Mouse (Mus musculus): ENCODE results near the gene Itga10. TPM values are rescaled to one million over a fixed set of nuclear protein-coding genes. Genes with fewer than 3 reads are reported as not detected.

Itga10 gene
- polyA plus RNA-seq, 1 experiment from 2014 or later, result 8.1 TPM

DNA sequence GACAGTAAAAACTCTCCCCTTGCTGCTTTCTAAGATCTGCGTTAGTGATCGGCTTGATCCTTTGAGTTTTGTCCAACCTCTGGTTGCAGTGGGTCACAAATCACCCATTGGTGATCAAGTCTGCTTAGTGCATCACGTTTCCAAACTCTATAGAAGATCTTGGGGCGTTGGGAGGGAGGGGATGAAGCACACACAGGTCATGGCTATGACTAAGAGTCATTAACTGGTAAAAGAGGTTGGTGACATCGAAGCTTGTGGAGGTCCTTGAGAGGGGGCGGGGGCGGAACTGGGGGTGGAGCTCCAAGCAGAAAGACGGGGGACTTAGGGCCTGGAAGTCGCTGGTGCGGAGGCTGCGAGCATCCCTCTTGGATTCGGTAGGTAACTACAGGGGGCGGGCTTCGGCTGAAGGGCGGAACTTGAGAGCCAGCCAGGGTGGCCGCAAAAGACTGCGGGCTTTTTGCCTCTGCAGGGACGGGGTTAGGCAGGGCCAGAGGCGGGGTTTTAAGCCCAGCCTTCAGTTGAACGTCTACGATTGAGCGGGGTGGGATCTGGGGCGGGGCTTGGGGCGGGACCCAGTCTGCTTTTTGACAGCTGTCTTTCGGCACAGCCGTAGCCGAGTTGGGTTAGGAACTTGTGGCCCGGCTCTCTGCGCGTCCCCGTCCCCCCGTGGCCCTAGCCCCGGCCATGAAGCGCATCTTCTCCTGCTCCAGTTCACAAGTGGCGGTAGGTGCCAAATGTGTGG, 24.5 kb downstream of the Itga10 start, which contains the start of gene Ankrd35:
Ankrd35 (plus strand) TSS at position 405 of the 742 bp plus-strand sequence.
- peak; percentile 95 for DNase-seq (ENCODE audit: low spot score)
- peak within 1 kb of the TSS; percentile 40 for H3K4me3 ChIP-seq (ENCODE audit: low read depth, low read length)
- peaks cover 9% of the 10 kb centered on the region for H3K4me1 ChIP-seq (ENCODE audit: control insufficient read depth, insufficient read depth, low read length)
- peak within 1 kb of the TSS; percentile 62 for H3K4me2 ChIP-seq (ENCODE audit: low read depth, low read length)
- peak; percentile 98 for ATAC-seq (ENCODE audit: low read depth)
- 6% methylated on average over 29 of the region's 35 CpGs for WGBS
- H3K36me3 ChIP-seq (ENCODE audit: control insufficient read depth, insufficient read depth, low read length), result no peaks in the 10 kb centered on the region
- H3K9ac ChIP-seq (ENCODE audit: low read depth, low read length), result peak within 1 kb of the TSS; percentile 37; the same call in 1 of the 2 replicates
- H3K27ac ChIP-seq (replicated peaks; ENCODE audit: low read depth, low read length), result no peak within 1 kb of the TSS
- no peaks in the 10 kb centered on the region for H3K9me3 ChIP-seq (ENCODE audit: control insufficient read depth, low read length)
- no peaks in the 10 kb centered on the region for H3K27me3 ChIP-seq (replicated peaks; ENCODE audit: control insufficient read depth, insufficient read depth, low read length)

DNA sequence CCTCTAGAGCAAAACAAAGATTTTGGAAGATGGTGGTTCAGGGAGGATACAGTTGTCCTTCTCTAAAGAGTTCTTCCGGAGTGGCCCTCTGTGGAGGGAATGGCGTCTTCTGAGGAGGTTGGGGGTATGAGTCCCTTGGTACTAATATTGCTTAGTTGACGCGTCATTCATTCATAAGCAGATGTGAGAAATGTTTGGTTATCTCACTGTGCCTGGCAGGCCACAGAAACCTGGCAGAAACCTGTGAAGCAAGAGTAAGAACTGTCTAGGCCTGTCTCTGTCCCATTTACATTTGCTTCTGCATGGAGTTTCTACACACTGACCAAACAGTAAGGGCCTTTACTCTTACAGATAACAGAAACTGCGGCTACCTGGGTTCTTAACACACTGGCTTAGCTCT, 26.1 kb downstream of the Itga10 start:
- Histone ChIP-seq H3K27ac (replicated peaks; ENCODE audit: low read depth, low read length) (no peak overlapping the region), H3K9ac (ENCODE audit: low read depth, low read length) (no peak overlapping the region), H3K4me1 (ENCODE audit: control insufficient read depth, insufficient read depth, low read length) (peaks cover 9% of the 10 kb centered on the region), H3K27me3 (replicated peaks; ENCODE audit: control insufficient read depth, insufficient read depth, low read length) (no peaks in the 10 kb centered on the region), H3K36me3 (ENCODE audit: control insufficient read depth, insufficient read depth, low read length) (no peaks in the 10 kb centered on the region), H3K4me3 (ENCODE audit: low read depth, low read length) (no peak overlapping the region), H3K4me2 (ENCODE audit: low read depth, low read length) (no peak overlapping the region), H3K9me3 (ENCODE audit: control insufficient read depth, low read length) (no peaks in the 10 kb centered on the region)
- no peak for ATAC-seq (ENCODE audit: low read depth)
- 95% methylated on average over 5 of the region's 5 CpGs for WGBS
- DNase-seq (ENCODE audit: low spot score), result no peak

- Histone ChIP-seq H3K27me3 (replicated peaks; ENCODE audit: control insufficient read depth, insufficient read depth, low read length) (no peaks in the 10 kb centered on the region), H3K9ac (ENCODE audit: low read depth, low read length) (no peak overlapping the region), H3K36me3 (ENCODE audit: control insufficient read depth, insufficient read depth, low read length) (no peaks in the 10 kb centered on the region), H3K4me1 (ENCODE audit: control insufficient read depth, insufficient read depth, low read length) (peaks cover 9% of the 10 kb centered on the region), H3K27ac (replicated peaks; ENCODE audit: low read depth, low read length) (no peak overlapping the region), H3K4me3 (ENCODE audit: low read depth, low read length) (no peak overlapping the region), H3K9me3 (ENCODE audit: control insufficient read depth, low read length) (no peaks in the 10 kb centered on the region), H3K4me2 (ENCODE audit: low read depth, low read length) (no peak overlapping the region)
- 57% methylated on average over 4 of the region's 4 CpGs for WGBS
- ATAC-seq (ENCODE audit: low read depth) (no peak), DNase-seq (ENCODE audit: low spot score) (no peak)
Measured at GRCm38 (mm10) chr3:96673514-96673913, 28.1 kb downstream of the Itga10 start.

DNA sequence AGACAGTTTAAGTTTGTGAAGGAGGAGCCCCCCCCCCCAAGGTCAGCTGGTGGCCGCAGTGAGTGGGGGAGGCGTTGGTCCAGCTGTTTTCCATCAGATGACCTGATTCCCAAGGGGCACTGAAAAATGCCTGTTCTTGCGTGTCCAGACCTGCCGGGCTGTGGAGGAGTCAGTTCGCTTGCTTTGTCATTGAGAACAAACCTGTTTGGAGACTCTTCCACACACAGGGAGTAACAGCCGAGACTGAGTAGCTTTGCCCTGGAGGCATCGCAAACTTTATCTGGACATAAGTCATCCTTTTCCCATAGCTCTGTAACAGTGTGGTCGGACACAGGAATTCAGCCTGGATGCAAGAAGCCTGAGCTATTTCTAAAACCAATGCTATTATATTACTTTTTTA, 29.1 kb downstream of the Itga10 start:
- DNase-seq (ENCODE audit: low spot score), result peak; percentile 67
- WGBS, result 10% methylated on average over 8 of the region's 8 CpGs
- Histone ChIP-seq H3K27me3 (replicated peaks; ENCODE audit: control insufficient read depth, insufficient read depth, low read length) (no peaks in the 10 kb centered on the region), H3K27ac (replicated peaks; ENCODE audit: low read depth, low read length) (peak overlapping the region; percentile 50), H3K4me2 (ENCODE audit: low read depth, low read length) (peak overlapping the region; percentile 25; the same call in 1 of the 2 replicates), H3K9ac (ENCODE audit: low read depth, low read length) (no peak overlapping the region), H3K9me3 (ENCODE audit: control insufficient read depth, low read length) (no peaks in the 10 kb centered on the region), H3K4me1 (ENCODE audit: control insufficient read depth, insufficient read depth, low read length) (peaks cover 9% of the 10 kb centered on the region), H3K4me3 (ENCODE audit: low read depth, low read length) (no peak overlapping the region), H3K36me3 (ENCODE audit: control insufficient read depth, insufficient read depth, low read length) (no peaks in the 10 kb centered on the region)
- no peak for ATAC-seq (ENCODE audit: low read depth)

- ATAC-seq (ENCODE audit: low read depth) (no peak), DNase-seq (ENCODE audit: low spot score) (no peak)
- Histone ChIP-seq H3K4me1 (ENCODE audit: control insufficient read depth, insufficient read depth, low read length) (peaks cover 9% of the 10 kb centered on the region), H3K27me3 (replicated peaks; ENCODE audit: control insufficient read depth, insufficient read depth, low read length) (no peaks in the 10 kb centered on the region), H3K36me3 (ENCODE audit: control insufficient read depth, insufficient read depth, low read length) (no peaks in the 10 kb centered on the region), H3K4me2 (ENCODE audit: low read depth, low read length) (no peak overlapping the region), H3K27ac (replicated peaks; ENCODE audit: low read depth, low read length) (no peak overlapping the region), H3K9me3 (ENCODE audit: control insufficient read depth, low read length) (no peaks in the 10 kb centered on the region), H3K9ac (ENCODE audit: low read depth, low read length) (no peak overlapping the region), H3K4me3 (ENCODE audit: low read depth, low read length) (no peak overlapping the region)
- WGBS, result 88% methylated on average over 3 of the region's 3 CpGs
Measured at GRCm38 (mm10) chr3:96675171-96675570, 29.8 kb downstream of the Itga10 start.

DNA sequence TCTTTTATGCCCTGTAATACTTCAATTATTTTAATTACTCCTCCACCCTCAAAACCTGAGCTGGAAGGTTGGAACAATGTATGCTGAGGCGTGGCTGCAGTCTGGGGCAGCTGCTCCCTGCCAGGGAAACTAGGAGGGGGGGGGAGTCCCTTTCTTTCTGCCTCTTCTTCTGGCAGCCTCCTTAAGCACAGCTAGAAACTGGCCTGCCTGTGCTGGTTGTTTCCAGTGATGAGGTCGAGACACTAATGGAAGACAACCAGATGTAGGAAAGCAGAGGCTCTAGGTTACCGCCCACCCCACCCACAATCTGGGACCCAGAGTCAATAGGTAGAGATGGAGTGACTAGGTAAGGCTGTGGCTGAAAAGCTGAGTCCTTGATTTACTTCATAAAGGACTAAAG, 30.3 kb downstream of the Itga10 start:
- no peaks in the 10 kb centered on the region for H3K9me3 ChIP-seq (ENCODE audit: control insufficient read depth, low read length)
- no peaks in the 10 kb centered on the region for H3K27me3 ChIP-seq (replicated peaks; ENCODE audit: control insufficient read depth, insufficient read depth, low read length)
- peaks cover 9% of the 10 kb centered on the region for H3K4me1 ChIP-seq (ENCODE audit: control insufficient read depth, insufficient read depth, low read length)
- H3K4me2 ChIP-seq (ENCODE audit: low read depth, low read length), result no peak overlapping the region
- no peak overlapping the region for H3K27ac ChIP-seq (replicated peaks; ENCODE audit: low read depth, low read length)
- H3K9ac ChIP-seq (ENCODE audit: low read depth, low read length), result no peak overlapping the region
- no peak overlapping the region for H3K4me3 ChIP-seq (ENCODE audit: low read depth, low read length)
- 47% methylated on average over 3 of the region's 3 CpGs for WGBS
- ATAC-seq (ENCODE audit: low read depth) (peak; percentile 39; the same call in 1 of the 2 replicates), DNase-seq (ENCODE audit: low spot score) (peak; percentile 36)
- H3K36me3 ChIP-seq (ENCODE audit: control insufficient read depth, insufficient read depth, low read length), result no peaks in the 10 kb centered on the region

DNA sequence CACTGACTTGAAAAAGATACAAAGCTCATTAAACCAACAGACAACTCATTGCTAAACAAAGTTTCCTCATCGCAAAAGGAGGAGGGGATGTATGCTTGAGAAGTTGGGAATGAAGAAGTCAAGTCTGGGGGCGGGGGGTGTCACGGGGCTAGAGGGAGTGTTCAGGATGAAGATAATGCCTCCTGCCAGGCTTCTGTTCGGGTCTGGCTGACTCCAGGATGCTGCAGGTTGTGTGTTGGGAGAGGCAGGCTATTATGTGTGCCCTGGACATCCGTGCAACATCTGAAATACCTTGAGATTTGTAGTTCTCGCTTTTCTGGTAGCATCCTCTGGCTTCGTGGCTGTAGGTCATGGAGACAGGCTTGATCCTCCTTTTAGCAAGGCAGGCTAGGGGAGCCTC, 33.1 kb downstream of the Itga10 start:
- DNase-seq (ENCODE audit: low spot score) (no peak), ATAC-seq (ENCODE audit: low read depth) (no peak)
- Histone ChIP-seq H3K36me3 (ENCODE audit: control insufficient read depth, insufficient read depth, low read length) (no peaks in the 10 kb centered on the region), H3K4me3 (ENCODE audit: low read depth, low read length) (no peak overlapping the region), H3K9ac (ENCODE audit: low read depth, low read length) (no peak overlapping the region), H3K4me1 (ENCODE audit: control insufficient read depth, insufficient read depth, low read length) (peaks cover 9% of the 10 kb centered on the region), H3K27ac (replicated peaks; ENCODE audit: low read depth, low read length) (no peak overlapping the region), H3K4me2 (ENCODE audit: low read depth, low read length) (no peak overlapping the region), H3K9me3 (ENCODE audit: control insufficient read depth, low read length) (no peaks in the 10 kb centered on the region), H3K27me3 (replicated peaks; ENCODE audit: control insufficient read depth, insufficient read depth, low read length) (no peaks in the 10 kb centered on the region)
- WGBS, result 64% methylated on average over 7 of the region's 7 CpGs

DNA sequence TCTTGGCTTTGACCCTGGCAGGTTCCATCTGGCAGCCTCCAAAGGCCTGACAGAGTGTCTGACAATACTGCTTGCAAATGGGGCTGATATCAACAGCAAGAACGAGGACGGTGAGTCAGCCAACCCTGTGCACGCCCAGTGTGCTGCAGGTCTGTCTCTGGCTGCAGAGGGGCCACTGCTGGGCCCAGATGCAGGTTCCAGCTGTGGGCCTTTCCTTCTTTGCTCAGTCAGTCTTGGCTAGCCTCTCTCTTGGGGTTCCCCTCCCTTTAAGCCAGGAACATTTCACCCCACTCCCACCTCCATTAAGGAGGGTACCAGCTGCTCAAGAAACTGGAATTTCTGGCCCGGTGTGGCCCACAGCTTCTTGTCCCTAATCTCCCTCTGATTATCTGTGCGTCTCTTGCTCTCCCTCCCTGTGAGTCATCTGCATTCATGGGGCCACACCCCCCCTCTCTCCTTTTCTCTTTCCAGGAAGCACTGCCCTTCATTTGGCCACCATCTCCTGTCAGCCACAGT, 33.8 kb downstream of the Itga10 start:
- ATAC-seq (ENCODE audit: low read depth) (no peak), DNase-seq (ENCODE audit: low spot score) (peak; percentile 45)
- Histone ChIP-seq H3K27ac (replicated peaks; ENCODE audit: low read depth, low read length) (no peak overlapping the region), H3K36me3 (ENCODE audit: control insufficient read depth, insufficient read depth, low read length) (no peaks in the 10 kb centered on the region), H3K9ac (ENCODE audit: low read depth, low read length) (no peak overlapping the region), H3K27me3 (replicated peaks; ENCODE audit: control insufficient read depth, insufficient read depth, low read length) (no peaks in the 10 kb centered on the region; the same call in 1 of the 2 replicates), H3K4me1 (ENCODE audit: control insufficient read depth, insufficient read depth, low read length) (peaks cover 5% of the 10 kb centered on the region), H3K4me3 (ENCODE audit: low read depth, low read length) (no peak overlapping the region), H3K4me2 (ENCODE audit: low read depth, low read length) (no peak overlapping the region), H3K9me3 (ENCODE audit: control insufficient read depth, low read length) (no peaks in the 10 kb centered on the region)
- WGBS, result 35% methylated on average over 5 of the region's 5 CpGs

All from embryonic facial prominence, embryonic 14.5 days (tissue).